Mouse (Mus musculus) intestine, embryonic 16.5 days (tissue): ENCODE results near the gene Krt82. TPM values are rescaled to one million over a fixed set of nuclear protein-coding genes. Genes with fewer than 3 reads are reported as not detected.

Experiments
- ATAC-seq: fragments of 200-750 bp; cut with Nextera tagmentation; 2 replicates; pipeline ENCODE4 v1.8.0; 2017; ENCODE audit warnings: moderate TSS enrichment, moderate library complexity
- H3K27ac ChIP-seq: fragments of 300-500 bp; sonication (generic); 2 replicates; pipeline ENCODE4 v1.5.1; 2014; ENCODE audit warnings: mild to moderate bottlenecking, low read length
- H3K27me3 ChIP-seq: fragments of 300-500 bp; sonication (generic); replicated peaks from 2 replicates; pipeline ENCODE4 v1.6.1; 2014; ENCODE audit warnings: low read length, control low read depth, mixed read lengths; ENCODE audit not compliant: control insufficient read depth, insufficient read depth
- H3K36me3 ChIP-seq: fragments of 300-500 bp; sonication (generic); 2 replicates; pipeline ENCODE4 v1.6.1; 2014; ENCODE audit warnings: low read length, control low read depth; ENCODE audit not compliant: control insufficient read depth, insufficient read depth
- H3K4me1 ChIP-seq: fragments of 300-500 bp; sonication (generic); 2 replicates; pipeline ENCODE4 v1.6.1; 2014; ENCODE audit warnings: low read length, control low read depth, mixed read lengths; ENCODE audit not compliant: control insufficient read depth, insufficient read depth
- H3K4me2 ChIP-seq: fragments of 300-500 bp; sonication (generic); 2 replicates; pipeline ENCODE4 v1.6.1; 2014; ENCODE audit warnings: low read depth, low read length, control low read depth
- H3K4me3 ChIP-seq: fragments of 300-500 bp; sonication (generic); 2 replicates; pipeline ENCODE4 v1.5.1; 2014; ENCODE audit warnings: mild to moderate bottlenecking, low read length
- H3K9ac ChIP-seq: fragments of 300-500 bp; sonication (generic); 2 replicates; pipeline ENCODE4 v1.6.1; 2014; ENCODE audit warnings: low read depth, low read length
- H3K9me3 ChIP-seq: fragments of 300-500 bp; sonication (generic); 2 replicates; pipeline ENCODE4 v1.6.1; 2016; ENCODE audit warnings: low read length, control low read depth; ENCODE audit not compliant: control insufficient read depth
- WGBS: fragments of 180-500 bp; shearing (Covaris S2); extraction: QIAGEN DNeasy Blood & Tissue Kit; methylation state at CpG from one replicate; pipeline ENCODE4 v1.1.7; 2014; 5-methylcytosine and 5-hydroxymethylcytosine counted together
- polyA plus RNA-seq: library from polyadenylated mRNA; unstranded; fragments of >200 nt; fragmentation: Nextera tagmentation; extraction: Ambion mirVana; gene quantifications from 2 replicates; pipeline ENCODE4 v1.2.1, GENCODE M21; 2015

Gene Krt82
- polyA plus RNA-seq, 1 experiment from 2014 or later: not detected

DNA sequence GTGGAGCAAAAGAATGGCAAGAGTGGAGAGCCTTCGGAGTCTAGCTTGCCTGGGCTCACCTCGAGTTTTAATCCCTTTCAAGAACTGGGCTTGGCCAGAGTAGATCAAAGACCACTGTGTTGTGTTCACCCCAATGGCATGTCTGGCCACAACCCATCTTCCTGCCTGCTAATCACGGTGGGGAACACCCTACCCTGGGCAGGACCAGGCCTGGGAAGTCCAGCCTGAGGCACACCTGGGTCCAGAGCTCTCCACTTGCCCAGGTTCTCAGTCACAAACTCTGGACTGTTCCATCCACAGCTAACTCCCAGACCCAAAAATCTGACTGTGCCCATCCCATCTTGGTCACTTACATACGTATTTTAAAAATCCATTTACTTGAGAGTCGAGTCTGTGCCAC, 12.4 kb upstream of the Krt82 start, which contains the start of gene Krt90:
Gene Krt90 (minus strand): TSS at position 101 of the 400 bp plus-strand sequence.
- H3K4me2 ChIP-seq: no peak within 1 kb of the TSS
- no peaks in the 10 kb centered on the region for H3K36me3 ChIP-seq
- H3K4me3 ChIP-seq: no peak within 1 kb of the TSS
- H3K4me1 ChIP-seq: no peaks in the 10 kb centered on the region
- ATAC-seq: no peak
- no peaks in the 10 kb centered on the region for H3K27me3 ChIP-seq
- H3K27ac ChIP-seq: no peak within 1 kb of the TSS
- 64% methylated on average over 5 of the region's 5 CpGs for WGBS
- no peak within 1 kb of the TSS for H3K9ac ChIP-seq
- no peaks in the 10 kb centered on the region for H3K9me3 ChIP-seq

DNA sequence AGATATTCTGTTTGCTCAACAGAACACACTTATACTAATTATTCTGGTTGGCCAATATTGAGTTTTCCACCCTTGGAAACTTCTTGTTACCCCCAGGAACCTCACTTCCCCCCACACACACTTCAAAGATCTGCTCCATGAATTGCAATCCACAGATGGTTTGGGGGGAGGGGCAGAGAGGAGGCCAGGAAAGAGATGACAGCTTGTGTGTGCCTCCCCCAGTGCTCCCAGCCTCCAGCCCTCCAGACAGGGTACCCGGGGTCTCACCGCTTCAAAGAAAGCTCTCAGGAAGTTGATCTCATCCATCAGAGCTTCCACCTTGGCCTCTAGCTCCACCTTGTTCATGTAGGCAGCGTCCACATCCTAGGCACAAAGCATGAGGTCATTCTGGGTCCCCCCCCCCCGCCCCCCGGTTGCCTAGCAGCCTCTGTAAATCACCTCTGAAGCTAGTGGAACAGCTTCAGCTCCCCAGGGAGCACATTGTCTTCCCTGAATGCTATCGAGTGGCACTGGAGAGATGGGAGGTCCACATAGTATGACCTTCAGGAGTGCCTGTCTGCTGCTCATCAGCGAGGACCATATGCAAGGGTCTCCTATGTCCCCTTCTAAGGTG, 7.7 kb upstream of the Krt82 start:
- no peak overlapping the region for H3K4me3 ChIP-seq
- H3K27me3 ChIP-seq: no peaks in the 10 kb centered on the region
- 7% methylated on average over 7 of the region's 7 CpGs for WGBS
- no peak overlapping the region for H3K4me2 ChIP-seq
- no peaks in the 10 kb centered on the region for H3K36me3 ChIP-seq
- no peaks in the 10 kb centered on the region for H3K9me3 ChIP-seq
- no peaks in the 10 kb centered on the region; the same call in 1 of the 2 replicates for H3K4me1 ChIP-seq
- ATAC-seq: no peak
- no peak overlapping the region for H3K27ac ChIP-seq
- H3K9ac ChIP-seq: no peak overlapping the region

DNA sequence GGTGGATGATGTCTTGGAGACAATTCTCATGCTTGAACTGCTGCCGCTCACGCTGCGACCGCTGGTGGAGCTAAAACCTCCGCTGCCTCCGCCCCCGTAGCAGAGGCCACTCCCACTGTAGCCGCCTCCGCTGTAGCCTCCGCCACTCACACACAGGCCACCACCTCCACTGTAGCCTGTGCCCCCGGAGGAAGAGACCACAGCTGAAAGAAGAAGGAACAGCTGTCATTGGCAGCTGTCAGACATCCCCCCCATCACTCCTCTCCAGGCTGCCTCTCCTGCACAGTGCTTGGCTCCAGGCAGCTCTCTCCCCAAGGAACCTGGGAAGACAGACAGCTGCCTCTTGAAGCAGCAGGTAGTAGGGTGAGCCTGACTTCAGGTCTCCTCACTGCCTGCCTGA, 2.7 kb upstream of the Krt82 start:
- Histone ChIP-seq H3K27ac (no peak overlapping the region), H3K9me3 (no peaks in the 10 kb centered on the region), H3K27me3 (peaks cover 7% of the 10 kb centered on the region; the same call in 1 of the 2 replicates), H3K9ac (0 out of 2 replicates have a peak overlapping the region, but pooled peaks have one; percentile 21), H3K4me1 (peaks cover 6% of the 10 kb centered on the region), H3K4me2 (peak overlapping the region; percentile 26; the same call in 1 of the 2 replicates), H3K36me3 (no peaks in the 10 kb centered on the region), H3K4me3 (no peak overlapping the region)
- peak; percentile 68 for ATAC-seq
- WGBS: 0% methylated on average over 11 of the region's 11 CpGs

DNA sequence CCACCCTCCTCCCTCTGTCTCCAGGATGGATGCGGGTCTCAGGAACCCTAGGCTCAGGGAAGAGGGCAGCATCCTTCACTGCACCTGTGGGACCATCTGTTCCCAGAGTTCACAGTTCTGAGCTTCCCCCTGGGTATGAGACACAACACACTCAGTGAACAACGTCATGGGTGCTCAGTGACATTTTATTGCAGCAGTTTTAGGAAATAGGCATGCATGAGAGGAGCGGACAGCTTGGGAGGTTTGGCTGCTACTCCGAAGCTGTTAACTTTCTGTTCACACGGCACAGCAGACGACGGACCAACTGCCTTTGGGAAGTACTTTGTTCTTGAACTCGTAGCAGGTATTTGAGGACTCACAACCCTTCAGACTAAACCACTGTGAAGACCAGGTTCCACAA, 1.7 kb upstream of the Krt82 start:
- Histone ChIP-seq H3K9ac (no peak overlapping the region), H3K4me3 (no peak overlapping the region), H3K27me3 (peaks cover 7% of the 10 kb centered on the region; the same call in 1 of the 2 replicates), H3K4me2 (no peak overlapping the region), H3K9me3 (no peaks in the 10 kb centered on the region), H3K36me3 (no peaks in the 10 kb centered on the region), H3K4me1 (peaks cover 6% of the 10 kb centered on the region), H3K27ac (no peak overlapping the region)
- no peak for ATAC-seq
- WGBS: 78% methylated on average over 8 of the region's 8 CpGs

DNA sequence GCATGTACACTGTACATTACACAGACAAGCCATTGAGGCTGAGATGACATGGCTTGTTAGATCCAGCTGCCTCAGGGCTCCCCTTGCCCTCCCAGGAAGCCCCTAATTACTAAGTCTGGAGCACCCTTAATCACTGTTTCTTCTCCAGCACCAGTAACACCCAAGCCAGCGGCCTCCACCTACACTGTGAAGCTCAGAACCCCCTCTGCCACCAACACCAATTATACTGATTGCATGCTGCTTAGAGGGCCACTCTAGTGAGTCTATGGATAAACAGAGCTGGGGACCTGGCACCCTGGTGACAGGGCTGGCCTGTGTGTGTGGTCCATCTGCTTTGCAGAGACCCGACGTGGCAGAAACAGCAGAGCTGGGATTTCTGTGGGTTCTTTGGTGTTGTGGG, 6.0 kb downstream of the Krt82 start:
- WGBS: 65% methylated on average over 3 of the region's 3 CpGs

DNA sequence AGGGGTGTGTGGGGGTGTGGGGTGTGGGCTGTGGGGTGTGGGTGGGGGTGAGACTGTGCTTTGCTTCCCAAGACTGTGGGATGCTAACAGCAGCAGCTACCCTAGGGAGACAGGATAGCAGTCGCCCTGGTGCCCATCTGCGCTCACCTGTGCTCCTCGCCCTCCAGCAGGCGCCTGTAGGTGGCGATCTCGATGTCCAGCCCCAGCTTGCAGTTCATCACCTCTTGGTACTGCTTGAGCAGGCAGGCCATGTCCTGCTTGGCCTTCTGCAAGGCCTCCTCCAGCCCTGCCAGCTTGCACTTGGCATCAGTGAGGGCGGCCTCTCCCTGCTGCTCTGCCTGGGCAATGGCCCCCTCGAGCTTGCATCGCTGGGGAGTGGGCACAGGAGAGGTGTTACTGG, 7.9 kb downstream of the Krt82 start:
- no peaks in the 10 kb centered on the region for H3K4me1 ChIP-seq
- no peaks in the 10 kb centered on the region for H3K9me3 ChIP-seq
- no peak overlapping the region for H3K27ac ChIP-seq
- ATAC-seq: no peak
- no peak overlapping the region for H3K4me3 ChIP-seq
- no peaks in the 10 kb centered on the region for H3K36me3 ChIP-seq
- no peak overlapping the region for H3K9ac ChIP-seq
- no peaks in the 10 kb centered on the region for H3K27me3 ChIP-seq
- H3K4me2 ChIP-seq: no peak overlapping the region
- 52% methylated on average over 9 of the region's 9 CpGs for WGBS

More for the DNA sequence above, 6.0 kb downstream of the Krt82 start:
- no peaks in the 10 kb centered on the region for H3K9me3 ChIP-seq
- H3K36me3 ChIP-seq: no peaks in the 10 kb centered on the region
- H3K9ac ChIP-seq: no peak overlapping the region
- H3K4me3 ChIP-seq: no peak overlapping the region
- no peak for ATAC-seq
- 0 out of 2 replicates have a peak, but pooled peaks cover 4% of the 10 kb centered on the region for H3K27me3 ChIP-seq
- no peak overlapping the region for H3K4me2 ChIP-seq
- no peaks in the 10 kb centered on the region for H3K4me1 ChIP-seq
- no peak overlapping the region for H3K27ac ChIP-seq

DNA sequence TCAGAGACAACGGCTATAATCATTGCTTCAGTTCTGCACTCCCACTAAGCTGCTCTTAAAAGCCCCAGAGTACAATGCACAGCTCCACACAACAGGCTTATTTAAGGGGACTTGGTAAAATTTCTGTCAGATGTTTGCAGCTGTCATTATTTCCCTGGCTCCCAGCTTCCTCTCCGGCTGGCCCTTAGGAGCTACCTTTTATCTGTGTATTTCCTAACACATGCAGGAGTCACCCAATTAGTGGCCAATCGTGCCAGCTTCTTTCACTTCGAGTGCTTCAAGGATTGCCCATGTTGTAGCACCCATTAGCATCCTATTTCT, 11.9 kb downstream of the Krt82 start:
- no peak overlapping the region for H3K27ac ChIP-seq
- 45% methylated on average over 4 of the region's 4 CpGs for WGBS
- no peak overlapping the region for H3K9ac ChIP-seq
- ATAC-seq: peak; percentile 31; the same call in 1 of the 2 replicates
- H3K9me3 ChIP-seq: no peaks in the 10 kb centered on the region
- no peaks in the 10 kb centered on the region; the same call in 1 of the 2 replicates for H3K27me3 ChIP-seq
- H3K4me2 ChIP-seq: no peak overlapping the region
- no peak overlapping the region for H3K4me3 ChIP-seq
- H3K4me1 ChIP-seq: 0 out of 2 replicates have a peak, but pooled peaks cover 3% of the 10 kb centered on the region
- no peaks in the 10 kb centered on the region for H3K36me3 ChIP-seq

DNA sequence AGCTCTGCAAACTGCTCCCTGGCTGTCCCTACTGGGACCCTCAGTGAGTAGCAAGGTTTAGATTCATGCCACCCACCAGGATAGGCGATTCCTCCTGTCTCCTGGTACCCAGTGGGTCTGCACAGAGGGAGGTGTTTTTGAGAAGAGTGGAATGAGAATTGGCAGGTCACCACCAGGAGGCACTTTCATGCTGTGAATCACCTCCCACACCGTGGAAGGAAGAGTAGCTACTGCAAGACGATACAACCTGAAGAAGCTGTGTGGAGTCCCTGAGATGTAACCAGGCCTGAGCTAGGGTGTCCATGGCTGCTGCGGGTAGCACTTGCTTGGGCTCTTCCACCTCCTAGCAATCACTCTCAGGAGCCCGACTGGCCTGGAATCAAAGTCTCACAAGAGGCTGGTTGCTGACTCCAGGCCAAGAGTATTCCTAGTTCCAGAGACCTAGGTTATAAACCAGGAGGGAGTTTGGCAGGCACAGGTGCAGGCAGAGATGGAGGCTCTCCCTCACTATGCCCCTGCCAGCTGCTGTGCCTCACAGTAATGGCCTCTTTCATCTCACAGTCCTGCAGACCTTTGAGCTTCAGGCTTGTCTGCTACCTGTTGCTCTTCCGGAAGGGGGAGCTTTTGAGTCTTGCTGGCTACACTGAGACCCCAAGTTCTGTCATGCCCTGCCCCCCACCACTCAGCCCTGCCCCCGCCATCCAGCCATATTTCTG, 12.4 kb downstream of the Krt82 start:
- 30% methylated on average over 7 of the region's 7 CpGs for WGBS
- ATAC-seq: peak; percentile 36; the same call in 1 of the 2 replicates
- no peak overlapping the region for H3K27ac ChIP-seq

DNA sequence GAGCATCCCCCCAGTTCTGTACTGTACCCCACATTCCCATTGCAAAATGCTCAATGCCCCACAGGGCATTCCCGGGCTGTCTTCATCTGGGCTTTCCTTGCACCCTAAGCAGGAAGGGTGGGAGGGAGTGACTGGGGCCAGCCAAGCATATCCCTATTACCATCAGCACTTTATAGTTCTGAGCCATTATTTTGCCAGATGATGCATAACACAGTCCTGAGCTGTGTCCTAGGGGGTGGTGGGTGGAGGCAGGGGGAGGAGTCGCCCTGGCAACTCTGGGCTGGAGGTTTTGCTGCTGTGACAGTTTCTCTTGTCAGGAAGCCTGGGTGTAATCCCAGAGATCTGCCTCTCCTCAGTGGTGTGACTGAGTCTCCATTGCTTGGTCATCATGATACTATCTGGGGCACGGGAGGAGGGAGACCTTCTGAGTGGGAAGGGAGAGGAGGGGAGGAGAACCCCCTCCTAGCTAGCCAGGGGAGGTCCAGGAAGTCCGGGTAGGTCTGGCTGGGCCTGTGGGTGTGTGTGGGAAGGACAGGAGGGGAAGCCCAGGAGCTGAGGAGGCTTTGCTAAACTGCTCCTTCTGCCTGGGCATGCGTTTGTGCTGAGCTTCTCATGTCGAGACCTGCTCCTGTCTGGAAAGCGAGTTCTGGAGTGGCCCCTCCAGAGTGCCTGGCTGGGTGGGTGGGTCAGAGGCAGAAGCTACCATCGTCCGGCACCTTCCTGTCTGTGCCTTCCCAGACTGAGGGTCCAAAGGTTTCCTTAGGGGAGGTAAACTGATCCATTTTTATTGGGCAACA, 14.2 kb downstream of the Krt82 start:
- no peak overlapping the region for H3K27ac ChIP-seq
- H3K27me3 ChIP-seq: no peaks in the 10 kb centered on the region; the same call in 1 of the 2 replicates
- 0 out of 2 replicates have a peak, but pooled peaks cover 3% of the 10 kb centered on the region for H3K4me1 ChIP-seq
- H3K9me3 ChIP-seq: no peaks in the 10 kb centered on the region
- no peak for ATAC-seq
- no peak overlapping the region for H3K4me2 ChIP-seq
- no peak overlapping the region for H3K4me3 ChIP-seq
- WGBS: 54% methylated on average over 9 of the region's 9 CpGs
- no peaks in the 10 kb centered on the region for H3K36me3 ChIP-seq
- no peak overlapping the region; the same call in 1 of the 2 replicates for H3K9ac ChIP-seq

More for the DNA sequence above, 12.4 kb downstream of the Krt82 start:
- Histone ChIP-seq H3K27me3 (no peaks in the 10 kb centered on the region; the same call in 1 of the 2 replicates), H3K9me3 (no peaks in the 10 kb centered on the region), H3K9ac (no peak overlapping the region), H3K36me3 (no peaks in the 10 kb centered on the region), H3K4me2 (no peak overlapping the region), H3K4me1 (0 out of 2 replicates have a peak, but pooled peaks cover 3% of the 10 kb centered on the region), H3K4me3 (no peak overlapping the region)
